Mouse (Mus musculus) spleen, postnatal 36 days (tissue): ENCODE measurements around the gene Per1.

ENCODE experiments used
- DNase-seq, 2 experiments: peaks; one replicate each; pipeline ENCODE4 v3.0.0; 2022; ENCODE audit warnings: low spot score in 2 of 2, mixed read lengths in 1 of 2

Gene Per1

DNA sequence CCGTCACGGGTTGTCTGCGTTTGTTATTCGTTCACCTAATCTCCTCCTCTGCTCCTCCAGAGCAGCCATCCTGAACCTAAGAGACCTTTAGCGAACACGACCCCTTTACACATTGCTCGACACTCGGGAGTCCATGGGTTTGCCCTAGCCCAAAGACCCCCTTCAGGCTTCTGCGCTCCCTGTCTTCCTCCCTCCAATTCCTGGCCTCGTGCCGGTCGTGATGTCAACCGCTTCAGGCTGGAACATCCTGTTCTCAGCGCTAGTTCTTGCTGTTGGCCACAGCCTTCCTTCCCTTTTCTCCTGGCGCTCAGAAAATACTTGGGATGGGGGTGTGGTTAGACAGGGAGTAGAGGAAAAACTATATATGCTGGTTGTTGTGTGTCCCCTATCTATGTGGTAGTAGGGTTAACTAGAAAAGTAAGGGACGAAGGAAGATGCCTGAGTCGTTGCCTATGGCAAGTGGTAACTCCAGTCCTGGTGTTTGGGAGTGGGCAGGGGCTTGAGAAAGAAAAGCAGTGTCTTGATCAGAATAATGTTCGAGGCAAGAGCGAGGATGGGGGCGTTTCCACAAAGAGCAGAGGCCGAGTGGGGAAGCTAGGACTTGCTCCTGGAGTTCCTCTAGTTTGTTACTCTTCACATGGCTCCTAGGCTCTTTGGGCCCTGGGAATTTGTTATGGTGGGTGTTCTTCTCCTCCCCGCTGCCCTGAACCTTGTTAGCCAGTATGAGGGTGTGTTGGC is 4.3 kb downstream of the Per1 start:
- DNase-seq, result peak; percentile 42 to 52

- peak; percentile 93 to 94 for DNase-seq
These were observed 4.9 kb downstream of the Per1 start for GRCm38 (mm10) chr11:69099915-69100345.

DNA sequence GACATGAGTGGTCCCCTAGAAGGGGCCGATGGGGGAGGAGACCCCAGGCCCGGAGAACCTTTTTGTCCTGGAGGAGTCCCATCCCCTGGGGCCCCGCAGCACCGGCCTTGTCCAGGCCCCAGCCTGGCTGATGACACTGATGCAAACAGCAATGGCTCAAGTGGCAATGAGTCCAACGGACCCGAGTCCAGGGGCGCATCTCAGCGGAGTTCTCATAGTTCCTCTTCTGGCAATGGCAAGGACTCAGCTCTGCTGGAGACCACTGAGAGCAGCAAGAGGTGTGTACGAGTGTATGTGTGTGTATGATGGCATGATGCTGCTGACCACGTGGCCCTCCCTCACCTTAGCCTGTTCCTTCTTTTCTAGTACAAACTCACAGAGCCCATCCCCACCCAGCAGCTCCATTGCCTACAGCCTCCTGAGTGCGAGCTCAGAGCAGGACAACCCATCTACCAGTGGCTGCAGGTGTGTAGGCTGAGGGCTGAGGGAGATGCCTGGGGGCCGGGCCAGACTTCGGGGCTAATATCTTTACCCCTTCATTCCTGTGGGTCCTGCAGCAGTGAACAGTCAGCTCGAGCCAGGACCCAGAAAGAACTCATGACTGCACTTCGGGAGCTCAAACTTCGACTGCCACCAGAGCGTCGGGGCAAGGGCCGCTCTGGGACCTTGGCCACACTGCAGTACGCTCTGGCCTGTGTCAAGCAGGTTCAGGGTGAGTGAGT is 5.8 kb downstream of the Per1 start:
- no peak for DNase-seq

GRCm38 (mm10) chr11:69101604-69102402 is 6.8 kb downstream of the Per1 start:
- DNase-seq, result no peak

GRCm38 (mm10) chr11:69102403-69102725 is 7.3 kb downstream of the Per1 start:
- no peak for DNase-seq

GRCm38 (mm10) chr11:69103121-69103520 is 8.1 kb downstream of the Per1 start:
- DNase-seq, result no peak

- DNase-seq, result no peak
These were observed 8.8 kb downstream of the Per1 start for GRCm38 (mm10) chr11:69103531-69104435.

DNA sequence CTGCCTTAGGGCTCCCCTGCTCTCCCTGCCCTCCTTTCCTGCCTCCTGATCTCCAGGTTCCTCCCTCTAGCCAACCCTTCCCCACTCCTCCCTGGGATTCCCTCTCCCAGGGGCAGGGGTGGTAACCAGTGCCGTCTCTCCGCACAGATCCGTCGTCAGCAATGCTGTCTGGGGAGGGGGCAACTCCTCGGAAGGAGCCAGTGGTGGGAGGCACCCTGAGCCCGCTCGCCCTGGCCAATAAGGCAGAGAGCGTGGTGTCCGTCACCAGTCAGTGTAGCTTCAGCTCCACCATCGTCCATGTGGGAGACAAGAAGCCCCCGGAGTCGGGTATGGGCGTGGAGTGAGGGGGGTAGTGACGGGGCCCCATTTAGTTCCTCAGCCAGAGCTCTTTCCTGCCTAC is 9.5 kb downstream of the Per1 start:
- no peak for DNase-seq

DNA sequence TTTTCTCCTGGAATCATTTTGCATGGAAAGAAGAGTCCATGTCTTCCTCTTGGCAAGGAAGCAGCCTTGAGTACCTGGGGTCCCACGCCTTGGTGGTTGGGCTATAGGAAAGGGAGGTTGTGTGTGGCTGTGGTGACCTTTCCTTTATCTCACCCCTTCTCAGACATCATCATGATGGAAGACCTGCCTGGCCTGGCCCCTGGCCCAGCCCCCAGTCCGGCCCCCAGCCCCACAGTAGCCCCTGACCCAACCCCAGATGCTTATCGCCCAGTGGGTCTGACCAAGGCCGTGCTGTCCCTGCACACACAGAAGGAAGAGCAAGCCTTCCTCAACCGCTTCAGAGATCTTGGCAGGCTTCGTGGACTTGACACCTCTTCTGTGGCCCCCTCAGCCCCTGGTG is 10.2 kb downstream of the Per1 start:
- no peak for DNase-seq

GRCm38 (mm10) chr11:69105796-69106195 is 10.8 kb downstream of the Per1 start:
- no peak for DNase-seq

GRCm38 (mm10) chr11:69106299-69106698 is 11.3 kb downstream of the Per1 start:
- no peak for DNase-seq

GRCm38 (mm10) chr11:69106842-69107241 is 11.8 kb downstream of the Per1 start:
- no peak for DNase-seq

DNA sequence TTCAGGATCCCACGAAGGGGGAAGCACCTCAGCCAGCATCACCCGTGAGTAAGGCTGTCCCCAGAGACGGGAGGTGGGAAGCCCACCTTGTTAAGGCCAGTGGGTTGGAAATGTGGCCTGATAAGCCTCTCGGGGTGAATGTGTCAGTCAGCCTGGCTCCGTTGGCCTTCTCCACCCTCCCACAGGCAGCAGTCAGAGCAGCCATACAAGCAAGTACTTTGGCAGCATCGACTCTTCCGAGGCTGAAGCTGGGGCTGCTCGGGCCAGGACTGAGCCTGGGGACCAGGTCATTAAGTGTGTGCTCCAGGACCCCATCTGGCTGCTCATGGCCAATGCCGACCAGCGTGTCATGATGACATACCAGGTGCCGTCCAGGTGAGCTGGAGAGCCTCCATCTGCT is 12.7 kb downstream of the Per1 start:
- no peak for DNase-seq

DNA sequence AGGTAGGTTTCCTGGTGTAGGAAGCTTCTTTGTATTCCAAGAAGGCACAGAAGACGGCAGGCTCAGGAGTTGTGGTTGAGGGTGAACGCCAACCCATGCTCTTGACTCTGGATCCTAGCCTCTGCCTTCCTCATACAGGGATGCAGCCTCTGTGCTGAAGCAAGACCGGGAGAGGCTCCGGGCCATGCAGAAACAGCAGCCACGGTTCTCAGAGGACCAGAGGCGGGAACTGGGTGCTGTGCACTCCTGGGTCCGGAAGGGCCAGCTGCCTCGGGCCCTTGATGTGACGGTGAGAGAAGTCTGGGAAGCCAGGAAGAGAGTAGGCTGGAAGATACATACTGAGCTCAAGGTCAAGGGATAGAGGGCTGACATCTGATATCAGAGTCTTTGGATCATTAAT is 13.2 kb downstream of the Per1 start:
- DNase-seq, result no peak

DNA sequence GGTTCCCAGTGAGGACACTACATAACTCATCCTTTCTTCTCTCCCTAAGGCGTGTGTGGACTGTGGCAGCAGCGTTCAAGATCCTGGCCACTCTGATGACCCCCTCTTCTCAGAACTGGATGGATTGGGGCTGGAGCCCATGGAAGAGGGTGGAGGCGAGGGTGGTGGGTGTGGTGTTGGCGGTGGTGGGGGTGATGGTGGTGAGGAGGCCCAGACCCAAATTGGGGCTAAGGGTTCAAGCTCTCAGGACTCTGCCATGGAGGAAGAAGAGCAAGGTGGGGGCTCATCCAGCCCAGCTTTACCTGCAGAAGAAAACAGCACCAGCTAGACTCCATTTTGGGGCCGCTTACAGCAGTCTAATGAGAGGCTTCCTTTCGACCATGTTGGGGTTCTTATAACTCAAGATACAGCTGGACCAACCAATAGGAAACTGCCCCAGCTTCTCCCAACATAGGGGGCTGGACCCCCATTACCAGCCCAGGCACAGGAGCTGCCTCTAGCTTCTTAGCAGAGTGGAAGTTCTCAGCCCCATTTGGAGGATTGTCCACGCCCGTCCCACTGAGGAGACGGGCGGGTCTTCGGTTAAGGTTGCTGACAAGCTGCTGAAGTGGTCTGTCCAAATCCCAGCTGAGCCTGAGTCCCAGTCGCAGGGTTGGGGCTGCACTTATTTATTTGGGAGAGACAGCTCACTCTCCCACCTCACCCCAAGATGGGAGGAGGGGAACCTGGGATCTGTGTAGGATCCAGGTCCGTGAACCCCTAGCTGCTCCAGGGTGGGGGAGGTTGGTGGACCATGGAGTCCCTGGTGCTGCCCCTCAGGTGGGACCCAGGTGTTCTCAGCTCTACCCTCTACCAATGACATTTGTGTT is 14.2 kb downstream of the Per1 start:
- no peak for DNase-seq

GRCm38 (mm10) chr11:69110319-69111046 is 15.5 kb downstream of the Per1 start:
- peak; percentile 84 to 89 for DNase-seq

- no peak for DNase-seq
These were observed 16.2 kb downstream of the Per1 start for GRCm38 (mm10) chr11:69111051-69111810.

GRCm38 (mm10) chr11:69111865-69112264 is 16.8 kb downstream of the Per1 start:
- no peak for DNase-seq

DNA sequence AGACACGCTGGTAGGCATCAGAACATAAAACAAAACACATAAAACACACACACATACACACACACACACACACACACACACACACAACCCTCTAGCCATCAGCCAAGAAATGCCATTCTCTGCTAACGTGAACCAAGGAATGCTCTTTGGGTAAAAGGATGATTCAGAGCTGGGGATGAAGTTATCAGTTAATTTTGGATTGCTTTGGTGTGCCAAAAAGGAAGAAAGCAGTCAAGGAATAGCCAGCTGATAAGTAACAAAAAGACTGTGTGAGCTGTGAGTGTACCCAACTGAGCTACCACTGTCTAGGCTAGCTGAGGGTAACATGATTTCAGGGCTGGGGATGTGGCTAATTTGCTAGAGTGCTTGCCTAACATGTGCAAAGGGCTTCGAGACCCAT is 19.0 kb downstream of the Per1 start:
- DNase-seq, result no peak
